Mouse (Mus musculus) megakaryocyte, embryonic 14.5 days (primary cell): ENCODE results near the gene Trpc5.

Source experiments
- FLI1 ChIP-seq: IDR thresholded peaks from 2 replicates; pipeline ENCODE4 v1.6.1; 2012; ENCODE audit warnings: low read length, inconsistent platforms, mixed read lengths
- GATA1 ChIP-seq: IDR thresholded peaks from 3 replicates; pipeline ENCODE4 v1.6.1; 2012; ENCODE audit warnings: mixed read lengths, low read length, inconsistent platforms, borderline replicate concordance

- TF ChIP-seq FLI1 (no peak), GATA1 (no peak)
Measured at GRCm38 (mm10) chrX:144491394-144491793, 196.6 kb downstream of the Trpc5 start.
